Mouse (Mus musculus) frontal cortex, postnatal 10 days (tissue): ENCODE data around the gene Thoc6.

Experiments
- DNase-seq, 2 experiments: peaks; one replicate each; pipeline ENCODE4 v3.0.0; 2022; ENCODE audit warnings: low spot score in 2 of 2, mixed read lengths in 1 of 2

Thoc6 gene

DNA sequence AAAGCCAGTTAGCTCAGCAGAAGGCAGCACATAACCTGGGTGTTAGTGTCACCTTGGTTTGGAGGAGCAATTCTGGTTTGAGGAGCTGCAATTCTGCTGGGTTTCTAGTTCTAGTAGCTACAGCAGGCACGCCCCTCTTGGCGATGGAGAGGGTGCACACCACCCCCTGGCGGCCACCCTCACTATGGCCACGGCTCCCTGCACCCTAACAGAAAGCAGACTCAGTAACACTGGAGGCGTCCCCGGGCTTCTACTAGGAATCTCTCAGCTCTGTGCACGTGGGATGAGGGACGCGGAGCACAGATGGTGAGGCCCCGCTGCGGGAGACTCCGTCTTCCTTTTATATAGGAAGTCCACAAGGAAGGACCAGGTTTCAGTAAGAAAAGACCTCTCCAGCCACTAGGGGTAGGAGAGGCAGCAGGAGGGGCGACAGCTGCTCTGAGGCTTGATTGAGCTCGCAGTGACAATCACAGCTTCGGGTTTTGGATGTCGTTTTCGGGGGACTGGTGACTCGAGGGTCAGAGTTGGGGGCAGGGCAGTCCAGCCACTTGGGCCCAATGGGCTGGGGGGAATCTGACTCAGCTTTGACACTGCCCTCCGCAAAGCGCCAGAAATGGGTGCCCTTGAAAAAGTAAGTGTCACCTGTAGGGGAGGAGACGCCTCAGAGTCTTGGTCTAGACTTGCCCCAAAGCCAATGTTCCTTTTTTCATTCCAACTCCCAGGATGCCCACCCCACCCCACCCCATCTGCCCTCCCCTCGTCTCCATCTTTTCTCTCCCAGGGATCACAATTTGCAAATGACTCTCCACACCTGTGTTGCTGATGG lies 43.3 kb downstream of the Thoc6 start:
- DNase-seq: peak; percentile 75 to 79

DNA sequence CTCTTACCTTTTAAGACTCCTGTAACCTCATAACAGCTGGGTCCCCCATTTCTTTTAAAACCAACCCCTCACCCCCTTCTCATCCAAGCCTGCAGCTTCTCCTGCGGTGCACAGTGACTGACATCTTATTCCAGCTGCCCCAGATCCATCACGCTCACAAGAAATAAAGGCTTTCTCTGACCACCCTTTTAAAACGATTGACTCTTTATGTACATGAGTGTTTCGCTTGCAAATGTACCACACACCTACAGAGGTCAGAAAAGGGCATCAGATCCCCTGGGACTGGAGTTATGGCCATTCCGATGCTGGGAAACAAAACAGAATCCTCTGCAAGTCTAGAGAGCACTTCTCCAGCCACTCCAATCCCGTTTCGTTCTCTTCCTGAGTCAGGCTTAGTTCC lies 45.9 kb downstream of the Thoc6 start:
- no peak for DNase-seq

DNA sequence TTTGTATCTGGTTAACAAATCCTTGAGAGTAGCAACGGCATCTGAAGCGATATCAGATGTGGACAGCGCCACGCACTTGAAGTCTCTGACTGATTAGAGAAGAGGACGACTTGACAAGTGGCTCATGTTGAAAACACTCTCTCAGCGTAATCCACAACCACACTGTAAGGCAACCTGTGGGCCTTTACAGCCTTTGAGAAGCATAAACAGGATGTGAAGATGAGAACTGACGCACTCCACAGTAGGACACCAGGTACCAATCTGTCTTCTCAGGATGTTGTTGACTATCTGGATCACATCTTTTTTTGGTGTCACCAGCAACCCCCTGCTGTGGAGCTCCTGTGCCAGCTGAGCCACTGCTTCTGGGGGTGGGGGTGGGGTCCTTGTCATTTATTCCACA lies 53.3 kb downstream of the Thoc6 start:
- DNase-seq: no peak
